Mouse (Mus musculus) cerebellum, adult 2 months (tissue): ENCODE results near the gene Crb1.

Experiments
- CTCF ChIP-seq: fragments of 200-500 bp; IDR thresholded peaks from 2 replicates; pipeline ENCODE4 v1.5.1; 2011; ENCODE audit warnings: low read depth, mild to moderate bottlenecking, control low read depth, low read length, moderate library complexity, borderline replicate concordance; ENCODE audit not compliant: insufficient read depth
- POLR2A ChIP-seq: fragments of 200-500 bp; IDR thresholded peaks from 2 replicates; pipeline ENCODE4 v1.6.1; 2011; ENCODE audit warnings: low read length, control low read depth, borderline replicate concordance; ENCODE audit not compliant: insufficient read depth

DNA sequence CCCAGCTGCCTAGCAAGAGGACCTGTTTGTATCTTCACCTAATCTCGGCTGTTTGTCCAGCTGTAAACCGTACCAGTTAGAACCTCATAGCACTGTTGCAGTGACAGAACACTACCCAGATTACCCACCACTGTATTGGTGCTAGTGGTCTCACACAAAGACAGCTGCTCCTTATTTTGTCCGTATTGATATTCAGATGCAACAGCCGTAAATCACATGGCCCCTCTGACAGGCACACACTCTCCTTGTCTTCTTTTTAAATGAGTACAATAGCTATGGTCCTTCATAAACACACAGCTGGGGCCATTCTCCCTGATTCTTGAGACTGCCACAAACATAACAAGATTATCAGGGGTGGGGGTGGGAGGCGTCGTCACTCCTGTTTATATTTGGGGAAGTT, 1.0 kb downstream of the Crb1 start:
- no peak for TF ChIP-seq CTCF
- no peak for TF ChIP-seq POLR2A
